Mouse (Mus musculus): ENCODE data around the gene Ano1.

The Ano1 gene

DNA sequence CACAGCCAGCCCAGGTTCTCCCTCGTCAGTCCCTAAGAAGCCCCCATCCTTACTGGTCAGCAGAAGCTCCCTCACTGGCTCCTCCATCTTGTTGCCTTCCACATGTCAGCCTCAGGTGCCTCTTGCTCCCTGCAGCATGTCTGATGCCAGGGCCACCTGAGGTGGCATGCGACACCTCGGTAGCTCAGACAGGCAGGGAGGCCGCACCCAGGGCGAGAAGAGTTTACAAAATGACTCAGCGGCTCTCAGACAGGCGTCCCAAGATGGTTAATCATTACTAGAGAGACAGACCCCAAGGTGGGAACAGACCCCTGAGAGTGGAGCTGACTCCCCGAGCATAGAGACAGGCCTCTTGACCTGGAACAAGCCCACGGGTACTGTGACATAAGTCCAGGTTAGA is at the start of gene Ano1:
Ano1 (minus strand) TSS at position 142 of the 400 bp plus-strand sequence.
- in situ Hi-C loops (cut with MboI, MseI) = no loop called here

DNA sequence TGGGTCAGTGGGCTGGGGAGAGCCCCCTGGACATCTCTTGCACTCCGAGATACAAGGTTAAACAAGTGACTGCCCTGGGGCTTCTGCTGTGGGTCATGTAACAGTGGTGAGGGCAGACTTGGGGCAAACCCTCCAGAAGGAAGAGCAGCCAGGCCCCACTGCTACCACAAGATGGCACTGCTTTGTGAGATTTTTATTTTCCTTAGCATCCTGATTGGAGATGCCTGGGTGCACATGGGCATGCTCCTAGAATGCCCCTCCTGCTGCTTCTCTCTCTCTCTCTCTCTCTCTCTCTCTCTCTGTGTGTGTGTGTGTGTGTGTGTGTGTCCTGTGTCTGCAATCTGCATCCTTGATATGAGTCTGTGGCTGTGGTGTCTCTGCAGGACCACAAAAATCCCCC is 46.7 kb upstream of the Ano1 start:
- in situ Hi-C loops (cut with MboI, MseI) = no loop called here

DNA sequence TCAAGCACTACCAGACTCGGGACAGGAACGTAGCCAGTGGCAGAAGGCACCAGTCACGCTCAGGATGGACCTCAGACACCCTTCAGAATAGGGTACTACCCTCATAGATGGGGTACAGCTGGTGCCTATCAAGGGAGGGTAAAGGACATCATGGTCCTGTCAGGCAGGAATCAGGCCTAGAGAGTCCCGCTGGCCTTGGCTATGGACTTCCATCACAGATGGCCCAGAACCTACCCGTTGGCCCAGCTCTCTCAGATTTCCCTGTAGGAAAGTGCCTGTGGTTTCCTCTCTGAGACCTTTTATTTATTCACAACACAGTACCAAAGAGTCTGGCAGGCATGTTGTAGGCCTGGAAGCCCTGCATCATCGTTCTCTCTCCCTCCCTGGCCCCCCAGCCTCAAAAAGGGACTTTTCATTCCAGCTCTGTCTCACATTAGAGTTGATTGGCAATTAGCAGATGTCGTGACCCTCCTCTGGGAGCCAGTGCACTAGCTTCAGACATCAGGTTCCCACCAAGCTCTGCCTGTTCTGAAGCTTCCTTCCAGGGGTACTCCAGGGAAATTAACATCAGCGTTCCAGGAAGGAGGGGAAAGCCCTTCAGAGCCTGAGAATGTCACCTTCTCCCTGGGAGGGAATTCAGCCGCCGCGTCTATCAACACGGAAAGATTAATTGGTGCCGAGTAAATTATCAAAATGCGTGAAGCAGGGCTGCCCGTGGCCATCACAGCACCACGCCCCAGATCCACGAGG is 45.4 kb upstream of the Ano1 start:
- in situ Hi-C loops (cut with MboI, MseI) = no loop called here

DNA sequence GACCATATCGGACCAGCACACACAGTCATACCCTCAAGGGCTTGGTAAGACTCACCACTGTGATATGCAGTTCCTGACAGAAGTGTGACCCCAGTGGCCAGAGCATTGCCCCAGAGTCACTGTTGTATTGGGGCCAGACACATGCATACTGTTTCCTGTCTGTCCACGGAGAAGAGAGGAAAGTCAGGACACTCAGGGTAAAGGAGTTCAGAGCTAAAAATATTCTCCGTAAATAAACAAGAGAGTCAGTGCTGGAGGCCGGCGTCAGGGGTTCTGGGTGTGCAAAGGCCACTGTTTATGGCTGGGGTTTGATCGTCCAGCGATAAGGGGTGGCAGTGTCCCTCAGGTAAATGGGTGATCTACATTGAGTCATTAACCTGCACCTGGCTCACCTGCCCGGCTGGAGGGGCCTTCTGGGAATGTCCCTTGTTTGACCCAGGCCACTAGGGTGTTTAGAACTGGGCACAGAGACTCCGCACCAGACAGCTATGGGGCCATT is 44.3 kb upstream of the Ano1 start:
- in situ Hi-C loops (cut with MboI, MseI) = no loop called here

DNA sequence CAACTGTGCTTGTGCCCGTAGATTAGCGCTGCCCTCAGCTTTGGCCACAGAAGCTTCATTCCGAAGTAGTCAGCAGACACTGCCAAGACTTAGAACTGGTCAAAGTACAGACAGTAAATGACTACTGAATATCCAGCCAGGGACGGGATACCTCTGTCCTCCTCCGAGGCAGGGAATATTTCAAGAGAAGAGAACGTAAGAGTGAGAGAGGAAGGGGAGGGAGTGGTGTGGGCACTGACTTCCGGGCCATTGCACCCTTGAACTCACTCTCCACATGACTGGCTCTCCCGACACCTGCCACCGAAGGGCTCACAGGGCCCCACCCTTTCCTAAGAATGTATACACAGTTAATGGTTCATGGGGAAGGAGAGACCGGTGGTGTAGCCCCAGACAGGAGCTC is 41.5 kb upstream of the Ano1 start:
- in situ Hi-C loops (cut with MboI, MseI) = no loop called here

DNA sequence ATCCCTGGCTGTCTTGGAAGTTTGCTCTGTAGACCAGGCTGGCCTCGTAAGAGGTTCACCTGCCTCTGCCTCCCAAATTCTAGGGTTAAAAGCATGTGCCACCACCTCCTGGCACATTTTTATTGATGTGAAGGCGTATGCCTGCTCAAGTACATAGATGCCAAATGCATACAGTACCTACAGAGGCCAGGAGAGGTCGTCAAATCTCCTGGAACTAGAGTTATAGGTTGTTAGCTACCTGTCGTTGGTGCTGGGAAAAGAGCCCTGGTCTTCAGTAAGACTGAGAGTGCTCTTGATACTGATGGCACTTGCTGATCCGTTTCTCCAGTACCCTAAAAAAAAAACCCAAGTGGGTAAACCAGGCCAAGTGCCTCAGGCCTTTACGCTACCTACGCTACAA is 39.7 kb upstream of the Ano1 start:
- in situ Hi-C loops (cut with MboI, MseI) = no loop called here

DNA sequence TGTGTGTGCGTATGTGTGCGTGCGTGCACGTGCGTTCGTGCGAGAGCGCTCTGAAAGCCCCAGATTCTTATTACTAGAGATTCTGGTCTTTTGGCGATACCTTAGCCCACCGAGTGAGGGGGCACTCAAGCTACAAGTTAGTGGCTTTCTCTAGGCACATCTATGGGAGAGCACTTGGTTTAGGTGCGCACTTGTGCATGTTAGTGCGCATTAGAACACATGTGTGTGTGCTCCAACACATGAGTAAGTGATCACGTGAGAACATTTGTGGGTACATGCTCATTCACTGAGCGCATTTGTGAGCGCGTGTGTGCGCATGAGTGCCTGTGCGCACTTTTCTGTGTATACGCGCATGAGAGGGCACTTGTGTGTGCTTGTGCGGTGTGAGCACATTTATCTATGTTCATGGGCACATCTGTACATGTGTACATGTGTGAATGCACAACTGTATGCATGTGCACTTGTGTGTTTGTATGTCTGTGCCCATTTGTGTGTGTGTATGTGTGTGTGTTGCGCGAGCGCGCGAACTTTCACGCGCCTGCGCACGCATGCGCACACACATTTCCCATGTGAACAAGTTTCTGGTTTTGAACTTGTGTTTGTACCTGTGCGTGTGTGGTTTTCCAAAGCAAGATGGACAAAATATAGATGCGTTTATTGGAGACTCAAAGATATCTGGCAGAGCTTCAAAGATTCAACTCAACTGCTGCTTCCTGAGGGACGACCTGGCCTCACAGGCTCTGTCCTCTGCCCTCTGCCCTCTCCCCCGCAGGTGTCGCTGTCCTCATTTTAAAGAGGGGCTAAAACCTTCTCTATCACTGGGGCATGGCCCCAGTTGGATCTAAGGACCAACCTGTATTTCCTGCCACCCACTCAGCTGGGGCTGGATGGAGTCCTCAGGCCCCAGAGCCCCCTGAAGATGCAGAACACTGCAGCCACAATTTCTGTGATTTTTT is 38.1 kb upstream of the Ano1 start:
- in situ Hi-C loops (cut with MboI, MseI) = no loop called here

DNA sequence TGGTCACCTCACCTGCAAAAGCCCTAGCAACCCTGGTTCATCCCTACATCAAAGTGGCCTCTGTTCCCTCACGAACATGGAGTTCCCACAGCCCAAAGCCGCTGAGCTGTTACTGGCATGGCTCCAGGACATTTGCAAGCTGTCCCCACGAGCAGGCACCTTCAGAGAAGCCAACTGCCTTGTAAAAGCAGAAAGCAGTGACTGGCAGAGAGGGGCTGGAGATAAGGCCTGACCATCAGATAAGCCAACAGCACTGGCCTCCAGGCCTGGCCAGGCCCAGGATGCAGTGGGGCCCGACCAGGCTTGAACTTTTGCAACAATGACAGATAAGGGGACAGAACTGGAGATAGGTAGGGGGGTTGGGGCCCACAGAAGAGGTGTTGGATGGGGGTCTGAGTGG is 36.9 kb upstream of the Ano1 start:
- in situ Hi-C loops (cut with MboI, MseI) = no loop called here

DNA sequence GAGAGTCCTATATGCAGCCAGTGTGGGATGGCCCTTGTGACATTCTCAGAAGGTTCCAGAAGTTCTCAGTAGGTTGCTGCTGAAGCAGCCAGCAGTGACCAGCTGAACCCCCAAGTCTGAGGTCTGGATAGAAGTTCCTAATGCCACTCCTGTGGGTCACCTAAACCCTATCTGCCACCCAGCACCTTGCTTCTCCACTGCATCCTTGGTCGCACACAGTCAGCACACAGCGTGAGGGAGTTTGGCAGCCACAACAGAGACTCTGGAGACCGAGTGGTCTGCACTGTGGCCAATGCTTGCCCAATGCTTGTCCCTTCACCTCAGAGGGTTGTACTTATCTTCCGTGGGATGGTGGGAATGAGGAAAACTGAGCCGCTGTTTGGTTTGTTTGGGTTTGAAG is 35.7 kb upstream of the Ano1 start:
- in situ Hi-C loops (cut with MboI, MseI) = no loop called here

DNA sequence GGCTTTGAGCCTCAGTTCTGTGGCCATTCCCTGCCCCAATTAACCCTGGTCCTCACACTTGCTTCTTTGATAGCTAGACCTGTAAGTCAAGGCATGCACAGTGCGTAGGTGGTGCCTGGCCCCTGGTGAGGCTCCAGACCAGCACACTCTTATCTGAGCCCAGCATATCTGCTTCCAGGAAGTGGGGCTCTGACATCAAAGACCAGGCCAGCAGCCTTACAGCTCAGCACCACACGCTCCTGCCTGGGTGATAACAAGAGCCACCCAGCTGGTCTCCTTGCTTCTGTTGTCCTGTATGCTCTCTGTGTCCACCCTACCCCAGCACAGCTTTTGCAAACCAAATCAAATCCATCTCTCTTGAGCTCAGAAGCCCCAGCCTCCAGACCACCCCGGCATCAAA is 34.8 kb upstream of the Ano1 start:
- in situ Hi-C loops (cut with MboI, MseI) = no loop called here

DNA sequence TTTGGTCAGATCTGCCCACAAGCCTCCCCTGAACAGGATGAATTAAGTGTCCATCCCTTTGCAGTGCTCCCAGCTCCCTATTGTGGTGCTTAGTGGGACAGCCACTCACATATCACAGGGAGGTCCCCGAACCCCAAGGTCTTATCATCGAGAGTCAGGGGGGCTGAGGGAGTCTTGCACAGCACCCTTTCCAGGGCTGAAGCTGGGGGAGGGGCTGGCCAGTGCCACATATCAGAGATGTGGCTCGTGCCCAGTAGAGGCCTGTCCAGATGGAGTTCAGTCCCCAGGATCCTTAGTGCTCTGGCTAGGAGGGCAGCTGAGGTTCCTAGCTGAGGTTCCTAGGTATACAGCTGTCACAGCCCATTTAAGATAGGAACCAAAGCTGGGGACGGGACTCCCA is 32.4 kb upstream of the Ano1 start:
- in situ Hi-C loops (cut with MboI, MseI) = loop anchor here (5.0 kb wide), 1 partner anchor 187 kb away; no protein-coding TSS in a partner anchor

DNA sequence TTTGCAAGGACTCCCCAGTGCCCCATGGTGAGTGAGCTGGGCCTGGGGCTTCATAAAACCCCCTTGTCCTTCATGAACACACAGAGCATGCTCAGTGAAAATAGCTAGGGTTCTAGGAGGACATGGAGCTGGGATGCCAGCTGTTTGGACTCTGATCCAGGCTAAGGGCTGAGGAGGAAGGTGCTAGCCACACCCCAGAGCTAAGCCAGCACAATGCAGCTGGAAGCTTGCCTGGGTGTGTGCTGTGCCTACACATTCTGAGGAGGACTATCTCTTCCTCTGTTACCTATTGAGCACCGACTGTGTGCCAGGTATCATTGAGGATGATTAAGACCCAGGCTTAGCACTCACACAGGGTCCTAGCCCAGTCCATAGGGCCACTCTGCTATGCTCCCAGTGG is 30.6 kb upstream of the Ano1 start:
- in situ Hi-C loops (cut with MboI, MseI) = loop anchor here (5.0 kb wide), 1 partner anchor 185 kb away; no protein-coding TSS in a partner anchor

DNA sequence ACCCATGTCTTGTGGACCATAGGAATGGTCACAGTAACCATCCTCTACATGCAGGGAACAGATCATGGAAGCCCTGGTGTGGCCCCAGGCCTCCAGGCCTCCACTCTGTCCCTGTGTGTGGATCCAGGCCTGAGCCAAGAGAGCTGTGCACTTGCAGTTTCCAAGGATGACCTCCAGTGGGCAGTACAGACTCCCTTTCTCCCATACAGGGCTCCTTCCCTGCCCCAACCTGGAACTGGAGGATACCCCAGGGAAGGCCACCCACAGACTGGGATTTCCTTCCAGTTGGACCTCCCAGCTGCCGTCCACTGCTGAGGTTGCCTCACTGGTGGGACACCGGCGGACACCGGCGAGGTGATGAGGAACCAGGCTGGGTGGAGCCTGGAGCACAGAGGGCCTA is 29.6 kb upstream of the Ano1 start:
- in situ Hi-C loops (cut with MboI, MseI) = loop anchor here (5.0 kb wide), 1 partner anchor 184 kb away; no protein-coding TSS in a partner anchor

DNA sequence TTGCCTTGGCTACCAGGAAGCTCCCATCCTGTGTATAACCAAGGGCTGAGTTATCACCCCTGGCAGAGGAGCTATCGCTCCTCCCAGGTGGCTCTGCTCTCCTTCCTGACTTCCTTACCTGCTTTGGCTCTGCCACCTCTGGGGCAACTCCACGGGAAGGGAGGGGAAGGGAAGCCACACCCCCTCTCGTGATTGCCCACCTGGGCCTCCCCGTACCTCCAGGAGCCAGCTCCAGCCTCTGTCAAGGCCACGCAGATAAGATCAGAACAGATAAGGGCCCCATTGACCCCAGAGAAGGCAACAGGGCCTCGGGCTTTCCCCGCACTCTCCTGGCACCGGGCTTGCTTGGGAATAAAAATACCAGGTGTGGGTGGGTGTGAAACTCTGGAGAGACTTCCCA is 28.4 kb upstream of the Ano1 start:
- in situ Hi-C loops (cut with MboI, MseI) = loop anchor here (5.0 kb wide), 1 partner anchor 183 kb away; no protein-coding TSS in a partner anchor

DNA sequence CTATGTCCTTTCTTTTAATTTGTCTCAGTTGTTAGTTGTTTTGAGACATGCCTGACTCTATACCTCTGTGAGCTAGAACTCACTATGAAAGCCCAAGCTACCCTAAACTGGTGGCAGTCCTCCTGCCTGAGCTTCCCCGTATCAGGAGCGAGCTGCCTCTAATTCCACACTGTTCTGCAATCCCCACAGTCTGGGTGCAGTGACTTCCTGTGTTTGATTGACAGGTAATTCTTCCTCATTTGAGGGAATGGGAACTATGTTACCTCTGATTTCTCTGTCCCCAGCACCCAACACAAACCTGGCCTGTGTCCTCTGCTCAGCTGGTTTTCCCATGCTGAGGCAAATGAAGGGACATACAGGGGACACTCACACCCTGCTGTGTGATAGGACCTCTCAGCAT is 27.9 kb upstream of the Ano1 start:
- in situ Hi-C loops (cut with MboI, MseI) = loop anchor here (5.0 kb wide), 1 partner anchor 182 kb away; no protein-coding TSS in a partner anchor

DNA sequence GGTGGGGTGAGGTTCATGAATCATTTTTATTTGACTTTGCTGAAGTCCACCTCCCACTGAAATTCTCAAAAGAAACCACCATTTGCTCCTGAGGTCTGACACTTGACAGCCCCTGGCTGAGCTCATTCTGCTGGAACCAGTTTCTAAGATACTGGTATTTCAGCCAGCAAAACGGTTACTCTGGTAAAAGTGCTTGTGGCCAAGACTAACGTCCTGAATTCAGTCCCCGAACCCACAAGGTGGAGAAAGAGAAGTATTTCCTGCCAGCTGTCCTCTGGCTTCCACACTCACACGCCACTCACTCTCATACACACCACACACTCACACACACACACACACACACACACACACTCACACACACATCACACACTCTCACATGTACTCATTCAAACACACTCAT is 26.0 kb upstream of the Ano1 start:
- in situ Hi-C loops (cut with MboI, MseI) = no loop called here

DNA sequence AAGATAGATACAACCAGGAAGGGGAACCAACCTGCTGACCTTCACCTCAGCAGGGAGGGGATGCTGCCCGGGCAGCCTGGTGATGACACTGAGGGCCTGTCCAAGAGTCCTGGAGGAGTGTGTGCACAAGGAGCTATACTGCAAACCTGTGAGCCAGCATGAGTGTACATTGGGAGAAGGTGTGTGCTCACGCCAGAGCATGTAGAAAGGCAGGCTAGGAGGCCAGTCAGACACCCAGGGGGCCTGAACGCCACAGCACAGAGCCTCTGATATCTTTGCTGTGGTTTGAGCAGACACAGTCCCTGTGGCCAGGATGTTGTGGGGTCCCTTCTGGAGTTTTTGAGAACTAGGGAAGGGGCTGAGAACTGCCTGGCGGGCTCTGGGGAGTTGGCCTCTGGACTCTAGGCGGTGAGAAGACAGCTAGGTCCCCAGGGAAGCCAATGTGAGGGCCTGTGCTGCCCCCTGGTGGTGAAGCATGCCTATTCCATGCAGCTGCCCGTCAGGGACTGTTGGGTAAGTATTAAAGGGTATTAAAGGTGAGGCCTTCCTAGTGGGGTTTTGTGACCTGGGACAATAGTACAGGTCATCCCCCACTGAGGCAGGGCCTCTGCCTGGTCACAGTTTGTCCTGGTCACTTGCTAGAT is 24.2 kb upstream of the Ano1 start:
- in situ Hi-C loops (cut with MboI, MseI) = no loop called here

DNA sequence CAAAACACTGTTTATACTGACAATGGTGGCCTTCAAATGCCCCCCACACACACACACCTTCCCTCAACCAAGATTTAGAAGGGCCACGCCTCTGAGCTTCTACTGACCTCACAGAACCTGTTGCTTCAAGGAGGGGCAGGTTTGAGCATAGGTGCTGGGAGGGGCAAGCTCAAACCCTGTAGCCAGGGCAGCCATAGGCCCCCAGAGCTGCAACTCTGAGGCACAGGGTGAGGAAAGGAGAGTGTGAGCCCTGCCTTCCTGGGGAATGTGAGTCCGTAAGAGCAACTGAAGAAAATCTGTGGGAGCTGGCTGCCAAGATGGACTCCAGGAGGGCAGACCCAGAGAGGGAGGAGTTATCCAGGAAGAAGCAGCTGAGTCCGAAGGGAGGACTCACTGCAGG is 23.4 kb upstream of the Ano1 start:
- in situ Hi-C loops (cut with MboI, MseI) = no loop called here

DNA sequence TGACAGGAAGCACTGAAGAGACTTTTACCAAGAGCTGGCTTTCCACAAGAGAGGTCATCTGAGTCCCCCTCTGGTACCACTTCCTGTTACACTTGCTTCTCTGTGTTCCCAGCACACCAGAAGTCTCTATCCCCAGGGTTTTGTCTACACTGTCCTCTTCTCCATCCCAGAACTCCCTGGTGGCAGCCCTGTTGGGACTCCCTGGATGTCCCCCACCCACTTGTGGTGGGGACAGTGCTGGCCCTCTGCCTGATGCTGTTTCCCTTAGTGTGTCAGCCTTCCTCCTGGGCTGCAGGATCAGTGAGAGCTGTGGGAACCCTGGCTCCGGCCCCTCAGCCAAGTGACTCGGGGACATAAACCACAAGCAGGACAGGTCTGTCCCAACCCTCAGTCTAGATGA is 22.5 kb upstream of the Ano1 start:
- in situ Hi-C loops (cut with MboI, MseI) = no loop called here

DNA sequence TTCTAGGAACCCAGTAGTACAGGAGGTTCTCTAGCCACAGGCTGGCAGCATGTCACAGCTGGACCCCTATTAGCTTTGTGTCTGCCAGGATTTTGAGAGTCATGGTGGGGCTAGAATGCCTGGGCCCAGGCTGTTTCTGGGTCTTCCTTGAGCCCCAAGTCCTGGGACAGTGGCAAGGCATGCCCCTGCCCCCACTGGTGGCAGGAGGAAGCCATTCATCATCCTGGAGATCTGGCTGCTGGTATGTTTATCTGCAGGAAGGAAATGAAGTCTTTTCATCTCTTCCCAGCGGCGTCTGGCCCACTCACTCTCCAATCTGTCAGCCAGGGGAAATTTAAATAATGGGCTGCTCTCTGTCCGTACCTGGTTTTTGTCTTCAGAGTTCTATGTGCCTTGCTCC is 18.3 kb upstream of the Ano1 start:
- in situ Hi-C loops (cut with MboI, MseI) = no loop called here

DNA sequence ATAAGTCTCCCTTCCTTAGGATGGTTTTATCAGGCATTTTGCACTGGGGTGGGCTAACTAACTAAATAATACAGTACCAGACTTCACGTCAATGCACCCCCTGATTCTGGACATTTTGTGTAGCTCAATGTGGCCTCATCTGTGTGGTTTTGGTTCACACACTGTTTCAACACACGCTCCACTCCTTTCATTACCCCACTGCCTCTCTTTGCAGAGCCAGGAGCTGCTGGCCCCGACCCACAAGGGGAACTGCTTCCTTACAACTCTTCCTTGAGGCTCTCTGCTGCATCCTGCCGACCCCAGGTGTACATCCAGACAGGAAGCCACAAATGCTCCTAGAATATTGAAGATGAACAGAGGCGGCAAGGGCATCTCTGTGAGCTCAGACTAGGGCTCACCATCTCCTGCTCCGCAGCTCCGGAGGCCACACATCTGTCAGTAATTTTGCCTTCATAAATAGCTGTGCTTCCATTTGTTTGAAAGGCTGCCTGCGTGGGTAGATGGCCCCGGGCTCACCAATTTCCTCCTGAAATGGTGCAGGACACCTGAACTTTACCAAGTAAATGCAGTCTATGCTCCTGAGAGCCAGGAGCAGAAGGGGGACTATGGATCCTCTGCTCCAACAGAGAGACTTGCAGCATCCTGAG is 17.8 kb upstream of the Ano1 start:
- in situ Hi-C loops (cut with MboI, MseI) = no loop called here

Data from T-helper 2 cell (primary cell).